8 mouse cellular contexts compared by ENCODE assay signal in genomic region chr9:31385947-31386354, GRCm38 (mm10). TPM values are rescaled to one million over a fixed set of nuclear protein-coding genes. Genes with fewer than 3 reads are reported as not detected.
DNase-seq lines count a peak whose midpoint lies in the region; ATAC-seq and TF ChIP-seq lines count a peak whose summit lies in the region.

TSS of gene Nfrkb (plus strand) at chr9:31386192.

- ATAC-seq in activated CD4-positive, CD25-positive, alpha-beta regulatory T cell, adult 4 months = peak; percentile 97

- peak; percentile 93 for TF ChIP-seq POLR2A in cortical plate, adult 2 months (IDR thresholded peaks at IDR 0.05; ENCODE audit: extremely low read depth, insufficient read depth, low read length)

- H3K36me3 ChIP-seq in megakaryocyte, embryonic 14.5 days (replicated peaks; ENCODE audit: low read length) = peaks cover 23% of the 10 kb centered on the region

- no peak for TF ChIP-seq CTCF in cortical plate, adult 2 months (IDR thresholded peaks at IDR 0.05; ENCODE audit: extremely low read depth, insufficient read depth, low read length)

- peak within 1 kb of the TSS; percentile 75 for H3K4me3 ChIP-seq in cortical plate, adult 2 months (ENCODE audit: insufficient read depth, low read length)
- H3K4me3 ChIP-seq in megakaryocyte, embryonic 14.5 days (replicated peaks) = peak within 1 kb of the TSS; percentile 96

- H3K27ac ChIP-seq in cortical plate, adult 2 months (ENCODE audit: insufficient read depth, low read length) = peak within 1 kb of the TSS; percentile 54; the same call in 1 of the 2 replicates

- H3K9me3 ChIP-seq in megakaryocyte, embryonic 14.5 days = no peaks in the 10 kb centered on the region

- H3K4me1 ChIP-seq in cortical plate, adult 2 months (ENCODE audit: control insufficient read depth, insufficient read depth, low read length) = peaks cover 5% of the 10 kb centered on the region
- H3K4me1 ChIP-seq in megakaryocyte, embryonic 14.5 days = peaks cover 35% of the 10 kb centered on the region

- no peaks in the 10 kb centered on the region for H3K27me3 ChIP-seq in megakaryocyte, embryonic 14.5 days (replicated peaks)

- peak; percentile 91 to 94 for DNase-seq in gastrocnemius, adult 8-10 months (ENCODE audit: low spot score in 2 of 2)
- DNase-seq in hindlimb bud, embryonic 11.5 days (ENCODE audit: extremely low spot score, low read depth, low spot score) = peak; percentile 37
- peak; percentile 77 to 92 for DNase-seq in left cerebral cortex, adult 8-10 months (ENCODE audit: low spot score in 2 of 2)
- DNase-seq in right cerebral cortex, postnatal 10 days (ENCODE audit: low spot score in 2 of 2) = peak; percentile 96 to 97
- peak; percentile 95 for DNase-seq in urinary bladder, postnatal 25 days (ENCODE audit: low spot score)

RNA-seq across cellular contexts. Expression of gene Nfrkb, which starts in this region (rescaled TPM):
- 10 to 100 TPM; 26.8 to 32.0 TPM for polyA plus RNA-seq in activated CD4-positive, CD25-positive, alpha-beta regulatory T cell, adult 4 months (2017; shearing (Covaris generic))
- polyA plus RNA-seq in cortical plate, adult 2 months (2012; rRNA removed) = 26.9 and 28.4 TPM in 2 replicates
- total RNA-seq in gastrocnemius, adult 8-10 months (2022) = 10 to 100 TPM in 2 of 4 experiments, 1 to 10 TPM in 2; 7.8 to 10.4 (median 9.4) TPM
- total RNA-seq in left cerebral cortex, adult 8-10 months (2022) = 10 to 100 TPM; 27.6 to 30.4 (median 29.2) TPM
- polyA plus RNA-seq in megakaryocyte, embryonic 14.5 days (2012; ENCODE audit: insufficient read depth, low replicate concordance) = 5.4 and 6.0 TPM in 2 replicates

Comparison
In these comparisons a context has a peak if more than half of its experiments do, and no peak if none do; other contexts are left out.
1. Peak in every context shown above with its lines: DNase-seq, ATAC-seq, H3K4me3 ChIP-seq and H3K27ac ChIP-seq.
2. DNase-seq: peak in every context shown above with its lines; median percentile 96 in right cerebral cortex, postnatal 10 days; 95 in urinary bladder, postnatal 25 days; 92 in gastrocnemius, adult 8-10 months; 84 in left cerebral cortex, adult 8-10 months; 37 in hindlimb bud, embryonic 11.5 days.